Mouse (Mus musculus) brown adipose tissue, adult 24 weeks (tissue): ENCODE data around the gene H2-DMb2. TPM values are rescaled to one million over a fixed set of nuclear protein-coding genes. Genes with fewer than 3 reads are reported as not detected.

Experiments
- H3K27ac ChIP-seq: fragments of 200-500 bp; replicated peaks from 2 replicates; pipeline ENCODE4 v1.5.1; 2012; ENCODE audit warnings: low read depth, mild to moderate bottlenecking, low read length
- H3K4me1 ChIP-seq: fragments of 200-500 bp; 2 replicates; pipeline ENCODE4 v1.6.1; 2012; ENCODE audit warnings: low read length, mixed read lengths; ENCODE audit not compliant: control insufficient read depth, insufficient read depth, insufficient read length
- H3K4me3 ChIP-seq: fragments of 200-500 bp; 2 replicates; pipeline ENCODE4 v1.5.1; 2012; ENCODE audit warnings: low read depth, mild to moderate bottlenecking, low read length, moderate library complexity; ENCODE audit not compliant: insufficient read depth
- polyA plus RNA-seq: library from polyadenylated mRNA; stranded (reverse); fragments of >200 nt; gene quantifications from 2 replicates; pipeline ENCODE4 v1.2.4, GENCODE M21; 2012; ENCODE audit not compliant: missing spikeins, insufficient read depth, insufficient read length

Gene H2-DMb2
- polyA plus RNA-seq, 1 experiment, result not detected

GRCm38 (mm10) chr17:34109806-34110195, 33.3 kb upstream of the H2-DMb2 start:
- Histone ChIP-seq H3K4me3 (no peak overlapping the region), H3K4me1 (no peaks in the 10 kb centered on the region; the same call in 1 of the 2 replicates), H3K27ac (no peak overlapping the region)

- no peak overlapping the region for H3K27ac ChIP-seq
- H3K4me3 ChIP-seq, result no peak overlapping the region
- no peaks in the 10 kb centered on the region; the same call in 1 of the 2 replicates for H3K4me1 ChIP-seq
Measured at GRCm38 (mm10) chr17:34110309-34110708, 32.8 kb upstream of the H2-DMb2 start.

DNA sequence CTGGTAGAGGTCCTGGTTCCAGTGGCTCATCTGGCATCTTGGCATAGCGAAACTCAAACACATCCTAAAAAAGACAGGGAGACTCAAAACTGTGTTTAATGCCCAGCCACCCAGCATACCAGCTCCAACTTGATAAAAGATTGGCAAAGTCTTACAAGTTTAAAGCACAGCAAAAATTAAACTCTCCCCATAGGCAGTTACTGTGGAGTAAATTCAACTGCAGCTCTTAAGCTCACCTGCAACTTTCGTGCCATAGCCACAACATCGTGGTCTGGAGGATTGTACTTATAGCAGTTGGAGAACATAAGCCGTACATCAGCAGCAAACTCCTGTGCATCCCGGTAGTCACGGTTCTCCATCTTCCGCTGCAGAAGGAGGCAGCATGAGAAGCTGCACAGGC, 29.0 kb upstream of the H2-DMb2 start:
- H3K4me1 ChIP-seq, result no peaks in the 10 kb centered on the region; the same call in 1 of the 2 replicates
- no peak overlapping the region for H3K27ac ChIP-seq
- no peak overlapping the region for H3K4me3 ChIP-seq

- no peak overlapping the region for H3K27ac ChIP-seq
- H3K4me3 ChIP-seq, result peak overlapping the region; percentile 98
- no peaks in the 10 kb centered on the region; the same call in 1 of the 2 replicates for H3K4me1 ChIP-seq
Measured at GRCm38 (mm10) chr17:34116736-34117370, 26.3 kb upstream of the H2-DMb2 start.

DNA sequence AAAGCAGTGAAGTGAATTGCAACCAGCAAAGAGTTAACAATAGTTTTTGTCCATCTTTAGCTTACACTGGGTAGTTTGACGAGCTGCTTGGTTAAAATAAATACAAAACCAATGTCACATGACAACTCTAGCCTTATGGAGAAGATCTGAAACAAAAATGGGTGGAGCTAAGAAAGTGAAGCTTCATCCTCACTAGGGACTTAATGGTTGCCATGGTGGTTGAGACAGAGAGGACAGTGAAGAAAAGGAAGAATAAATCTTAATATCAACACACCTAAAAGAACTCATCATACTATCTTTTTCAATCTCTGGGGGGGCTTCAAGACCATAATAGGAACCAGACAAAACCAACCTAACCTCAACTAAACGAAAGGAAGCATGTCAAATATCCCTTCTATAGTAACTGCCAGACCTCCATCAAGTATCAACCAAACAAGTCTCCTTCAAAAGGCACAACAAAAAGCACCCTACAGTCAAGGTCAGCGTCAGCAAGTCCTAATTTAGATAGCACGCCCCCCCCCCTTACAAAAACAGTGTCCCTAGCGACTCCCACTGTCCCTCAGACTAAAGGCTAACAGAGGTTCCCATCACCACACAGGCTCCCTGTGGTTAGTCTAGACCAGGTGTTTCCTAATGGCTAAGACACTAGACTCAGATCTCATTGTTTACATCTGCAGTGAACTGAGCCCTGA, 25.5 kb upstream of the H2-DMb2 start:
- peak overlapping the region; percentile 9 for H3K27ac ChIP-seq
- peak overlapping the region; percentile 98 for H3K4me3 ChIP-seq
- H3K4me1 ChIP-seq, result no peaks in the 10 kb centered on the region; the same call in 1 of the 2 replicates

- Histone ChIP-seq H3K27ac (peak overlapping the region; percentile 20), H3K4me3 (peak overlapping the region; percentile 98), H3K4me1 (no peaks in the 10 kb centered on the region; the same call in 1 of the 2 replicates)
Measured at GRCm38 (mm10) chr17:34118113-34118872, 24.8 kb upstream of the H2-DMb2 start.

- Histone ChIP-seq H3K4me1 (peaks cover 4% of the 10 kb centered on the region), H3K4me3 (peak overlapping the region; percentile 98), H3K27ac (peak overlapping the region; percentile 20; the same call in 1 of the 2 replicates)
Measured at GRCm38 (mm10) chr17:34118873-34119248, 24.2 kb upstream of the H2-DMb2 start.

DNA sequence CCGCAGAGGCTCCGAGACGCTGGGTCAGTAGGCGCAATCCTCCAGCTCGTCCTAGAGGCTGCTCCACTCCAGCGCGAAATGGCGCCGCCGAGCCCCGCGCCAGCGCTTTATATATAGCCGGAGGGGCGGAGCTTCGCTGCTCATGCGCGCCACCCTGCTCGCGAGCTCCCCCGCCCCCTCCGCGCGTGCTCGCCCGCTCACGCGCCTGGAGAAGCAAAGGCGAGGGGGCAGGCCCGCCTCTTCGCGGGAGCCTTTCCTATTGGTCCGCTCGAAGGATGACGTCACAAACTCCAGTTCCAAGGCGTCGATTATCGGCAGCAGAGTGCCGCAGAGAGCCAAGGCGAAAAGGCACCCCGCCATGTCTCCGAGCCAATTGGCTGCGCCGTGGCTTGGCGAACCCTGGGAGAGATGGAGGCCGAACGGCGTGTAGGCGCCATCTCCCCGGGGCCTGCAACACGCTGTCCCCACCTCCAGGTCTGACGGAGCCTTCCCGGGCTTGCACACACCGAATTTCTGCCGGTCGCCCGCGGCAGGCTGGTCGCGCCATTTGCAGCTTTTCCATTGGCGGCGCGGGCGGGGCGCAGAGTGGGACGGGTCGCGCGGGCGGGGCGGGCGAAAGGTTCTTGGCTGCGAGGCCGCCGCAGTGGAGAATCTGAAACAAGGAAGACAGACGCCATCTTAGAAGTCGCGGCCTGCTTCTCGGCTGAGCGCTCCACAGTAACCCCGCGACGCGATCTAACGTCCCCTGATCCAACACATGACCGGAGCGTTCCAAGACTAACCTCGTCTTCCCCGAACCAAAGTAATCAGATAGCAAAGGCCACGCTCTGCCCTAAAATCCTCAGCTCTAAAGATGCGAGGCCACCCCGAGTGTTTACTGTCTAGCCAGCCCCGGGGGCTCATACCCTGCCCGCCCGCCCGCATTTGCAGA, 23.6 kb upstream of the H2-DMb2 start, which contains the start of gene H2-DMa:
Gene H2-DMa (plus strand): TSS at position 293 of the 931 bp plus-strand sequence.
- Histone ChIP-seq H3K4me3 (peak within 1 kb of the TSS; percentile 98), H3K27ac (peak within 1 kb of the TSS; percentile 99), H3K4me1 (peaks cover 5% of the 10 kb centered on the region)

GRCm38 (mm10) chr17:34120180-34120723, 22.9 kb upstream of the H2-DMb2 start:
- Histone ChIP-seq H3K27ac (peak overlapping the region; percentile 99), H3K4me1 (peaks cover 5% of the 10 kb centered on the region; the same call in 1 of the 2 replicates), H3K4me3 (peak overlapping the region; percentile 76)

GRCm38 (mm10) chr17:34120814-34121171, 22.3 kb upstream of the H2-DMb2 start:
- Histone ChIP-seq H3K4me1 (peaks cover 5% of the 10 kb centered on the region; the same call in 1 of the 2 replicates), H3K27ac (peak overlapping the region; percentile 99), H3K4me3 (peak overlapping the region; percentile 76)

- Histone ChIP-seq H3K4me1 (peaks cover 5% of the 10 kb centered on the region; the same call in 1 of the 2 replicates), H3K4me3 (peak overlapping the region; percentile 76), H3K27ac (peak overlapping the region; percentile 99)
Measured at GRCm38 (mm10) chr17:34121172-34121878, 21.8 kb upstream of the H2-DMb2 start.

GRCm38 (mm10) chr17:34121879-34122187, 21.3 kb upstream of the H2-DMb2 start:
- H3K4me3 ChIP-seq, result peak overlapping the region; percentile 76
- H3K27ac ChIP-seq, result peak overlapping the region; percentile 99
- H3K4me1 ChIP-seq, result peaks cover 8% of the 10 kb centered on the region

- Histone ChIP-seq H3K27ac (peak within 1 kb of the TSS; percentile 99), H3K4me1 (peaks cover 14% of the 10 kb centered on the region), H3K4me3 (peak within 1 kb of the TSS; percentile 76)
Measured at GRCm38 (mm10) chr17:34122188-34122984, 20.7 kb upstream of the H2-DMb2 start, which contains the start of gene Brd2. TSS of gene Brd2 (minus strand) at chr17:34122634.
